Mouse (Mus musculus) liver, embryonic 11.5 days (tissue): ENCODE results near the gene Blzf1. TPM values are rescaled to one million over a fixed set of nuclear protein-coding genes. Genes with fewer than 3 reads are reported as not detected.

Source experiments
- ATAC-seq: fragments of 200-750 bp; cut with Nextera tagmentation; replicated peaks from 2 replicates; pipeline ENCODE4 v1.8.0; 2017; ENCODE audit warnings: moderate number of reproducible peaks, mild to moderate bottlenecking, moderate TSS enrichment, moderate library complexity; ENCODE audit not compliant: low FRiP score
- DNase-seq: peaks from one replicate; pipeline ENCODE4 v3.0.0-alpha.2; 2017; ENCODE audit warnings: low spot score
- H3K27ac ChIP-seq: fragments of 300-500 bp; sonication (generic); 2 replicates; pipeline ENCODE4 v1.5.1; 2014; ENCODE audit warnings: mild to moderate bottlenecking, low read depth, low read length, control low read depth
- H3K27me3 ChIP-seq: fragments of 300-500 bp; sonication (generic); replicated peaks from 2 replicates; pipeline ENCODE4 v1.6.1; 2014; ENCODE audit warnings: low read length, mixed read lengths; ENCODE audit not compliant: control insufficient read depth, insufficient read depth
- H3K36me3 ChIP-seq: fragments of 300-500 bp; sonication (generic); 2 replicates; pipeline ENCODE4 v1.6.1; 2014; ENCODE audit warnings: mild to moderate bottlenecking, low read length, moderate library complexity, mixed read lengths; ENCODE audit not compliant: control insufficient read depth, insufficient read depth
- H3K4me1 ChIP-seq: fragments of 300-500 bp; sonication (generic); replicated peaks from 2 replicates; pipeline ENCODE4 v1.6.1; 2014; ENCODE audit warnings: low read length, mixed read lengths; ENCODE audit not compliant: control insufficient read depth, insufficient read depth
- H3K4me2 ChIP-seq: fragments of 300-500 bp; sonication (generic); 2 replicates; pipeline ENCODE4 v1.6.1; 2014; ENCODE audit warnings: mild to moderate bottlenecking, control low read depth, moderate library complexity
- H3K4me3 ChIP-seq: fragments of 300-500 bp; sonication (generic); 2 replicates; pipeline ENCODE4 v1.5.1; 2014; ENCODE audit warnings: low read depth, low read length, control low read depth
- H3K9ac ChIP-seq: fragments of 300-500 bp; sonication (generic); 2 replicates; pipeline ENCODE4 v1.6.1; 2014; ENCODE audit warnings: low read depth, low read length, control low read depth
- H3K9me3 ChIP-seq: fragments of 300-500 bp; sonication (generic); 2 replicates; pipeline ENCODE4 v1.6.1; 2016; ENCODE audit warnings: low read length, inconsistent platforms, mixed read lengths; ENCODE audit not compliant: control insufficient read depth
- WGBS: fragments of 180-500 bp; shearing (Covaris S2); extraction: QIAGEN DNeasy Blood & Tissue Kit; methylation state at CpG from one replicate; pipeline ENCODE4 v1.1.7; 2014; 5-methylcytosine and 5-hydroxymethylcytosine counted together
- polyA plus RNA-seq: library from polyadenylated mRNA; unstranded; fragments of >200 nt; fragmentation: Nextera tagmentation; extraction: Ambion mirVana; gene quantifications from 2 replicates; pipeline ENCODE4 v1.2.1, GENCODE M21; 2014

Blzf1 gene
- 19.7 and 22.3 TPM in 2 replicates for polyA plus RNA-seq

GRCm38 (mm10) chr1:164307124-164307751 lies at the start of gene Blzf1:
Gene Blzf1 (minus strand): TSS chr1:164307489.
- Histone ChIP-seq H3K9ac (peak within 1 kb of the TSS; percentile 82), H3K4me3 (peak within 1 kb of the TSS; percentile 88), H3K27me3 (no peaks in the 10 kb centered on the region), H3K4me1 (peaks cover 8% of the 10 kb centered on the region; the same call in 1 of the 2 replicates), H3K36me3 (peaks cover 2% of the 10 kb centered on the region; the same call in 1 of the 2 replicates), H3K4me2 (peak within 1 kb of the TSS; percentile 86), H3K9me3 (no peaks in the 10 kb centered on the region), H3K27ac (peak within 1 kb of the TSS; percentile 77)
- WGBS, result under 1% methylated on average over 35 of the region's 35 CpGs
- peak; percentile 92 for DNase-seq
- peak; percentile 99 for ATAC-seq

GRCm38 (mm10) chr1:164353443-164353842 lies 46.2 kb upstream of the Blzf1 start:
- Histone ChIP-seq H3K36me3 (no peaks in the 10 kb centered on the region), H3K9ac (no peak overlapping the region), H3K4me1 (no peaks in the 10 kb centered on the region), H3K27me3 (no peaks in the 10 kb centered on the region), H3K4me2 (no peak overlapping the region), H3K27ac (no peak overlapping the region), H3K9me3 (no peaks in the 10 kb centered on the region), H3K4me3 (no peak overlapping the region)
- ATAC-seq, result no peak
- WGBS, result 78% methylated on average over 3 of the region's 3 CpGs
- no peak for DNase-seq

GRCm38 (mm10) chr1:164342161-164342560 lies 34.9 kb upstream of the Blzf1 start:
- Histone ChIP-seq H3K4me2 (no peak overlapping the region), H3K4me3 (no peak overlapping the region), H3K27me3 (no peaks in the 10 kb centered on the region), H3K9me3 (no peaks in the 10 kb centered on the region), H3K27ac (no peak overlapping the region), H3K9ac (no peak overlapping the region), H3K4me1 (no peaks in the 10 kb centered on the region), H3K36me3 (no peaks in the 10 kb centered on the region; the same call in 1 of the 2 replicates)
- 77% methylated on average over 3 of the region's 3 CpGs for WGBS
- ATAC-seq (no peak), DNase-seq (no peak)

GRCm38 (mm10) chr1:164335846-164336245 lies 28.6 kb upstream of the Blzf1 start:
- DNase-seq (no peak), ATAC-seq (no peak)
- no peak overlapping the region for H3K9ac ChIP-seq

GRCm38 (mm10) chr1:164335435-164335834 lies 28.1 kb upstream of the Blzf1 start:
- Histone ChIP-seq H3K4me1 (no peaks in the 10 kb centered on the region), H3K4me2 (no peak overlapping the region), H3K9ac (no peak overlapping the region), H3K36me3 (peaks cover 3% of the 10 kb centered on the region), H3K27ac (no peak overlapping the region), H3K4me3 (no peak overlapping the region), H3K9me3 (no peaks in the 10 kb centered on the region), H3K27me3 (no peaks in the 10 kb centered on the region)
- DNase-seq (no peak), ATAC-seq (no peak)
- 88% methylated on average over 3 of the region's 3 CpGs for WGBS

More at GRCm38 (mm10) chr1:164335846-164336245, 28.6 kb upstream of the Blzf1 start:
- H3K4me3 ChIP-seq, result no peak overlapping the region
- H3K36me3 ChIP-seq, result peaks cover 3% of the 10 kb centered on the region
- no peaks in the 10 kb centered on the region for H3K4me1 ChIP-seq
- H3K27ac ChIP-seq, result no peak overlapping the region
- WGBS, result 83% methylated on average over 4 of the region's 4 CpGs
- no peaks in the 10 kb centered on the region for H3K9me3 ChIP-seq
- H3K27me3 ChIP-seq, result no peaks in the 10 kb centered on the region
- no peak overlapping the region for H3K4me2 ChIP-seq

GRCm38 (mm10) chr1:164332559-164332958 lies 25.3 kb upstream of the Blzf1 start:
- Histone ChIP-seq H3K4me2 (no peak overlapping the region), H3K27me3 (no peaks in the 10 kb centered on the region), H3K4me1 (no peaks in the 10 kb centered on the region), H3K9me3 (no peaks in the 10 kb centered on the region), H3K4me3 (no peak overlapping the region), H3K36me3 (peaks cover 3% of the 10 kb centered on the region), H3K9ac (no peak overlapping the region), H3K27ac (no peak overlapping the region)
- 86% methylated on average over 11 of the region's 11 CpGs for WGBS
- ATAC-seq (no peak), DNase-seq (no peak)

- ATAC-seq (no peak), DNase-seq (no peak)
- no peak overlapping the region for H3K4me2 ChIP-seq
- no peaks in the 10 kb centered on the region for H3K36me3 ChIP-seq
- H3K9me3 ChIP-seq, result no peaks in the 10 kb centered on the region
- H3K27ac ChIP-seq, result no peak overlapping the region
- no peak overlapping the region for H3K9ac ChIP-seq
- no peak overlapping the region for H3K4me3 ChIP-seq
- WGBS, result 84% methylated on average over 7 of the region's 7 CpGs
- no peaks in the 10 kb centered on the region for H3K4me1 ChIP-seq
- H3K27me3 ChIP-seq, result no peaks in the 10 kb centered on the region
Observed at GRCm38 (mm10) chr1:164327764-164328163, 20.5 kb upstream of the Blzf1 start.

- Histone ChIP-seq H3K4me2 (no peak overlapping the region), H3K9me3 (no peaks in the 10 kb centered on the region), H3K27me3 (no peaks in the 10 kb centered on the region), H3K36me3 (no peaks in the 10 kb centered on the region), H3K4me3 (no peak overlapping the region), H3K27ac (no peak overlapping the region), H3K4me1 (no peaks in the 10 kb centered on the region), H3K9ac (no peak overlapping the region)
- DNase-seq (no peak), ATAC-seq (no peak)
- 75% methylated on average over 6 of the region's 6 CpGs for WGBS
Observed at GRCm38 (mm10) chr1:164326600-164327155, 19.4 kb upstream of the Blzf1 start.

- ATAC-seq (no peak), DNase-seq (no peak)
- 83% methylated on average over 2 of the region's 2 CpGs for WGBS
- no peaks in the 10 kb centered on the region for H3K9me3 ChIP-seq
- H3K36me3 ChIP-seq, result no peaks in the 10 kb centered on the region
- no peak overlapping the region for H3K4me3 ChIP-seq
- no peak overlapping the region for H3K9ac ChIP-seq
- no peaks in the 10 kb centered on the region for H3K27me3 ChIP-seq
- H3K4me2 ChIP-seq, result no peak overlapping the region
- no peak overlapping the region for H3K27ac ChIP-seq
- peaks cover 6% of the 10 kb centered on the region; the same call in 1 of the 2 replicates for H3K4me1 ChIP-seq
Observed at GRCm38 (mm10) chr1:164324878-164325277, 17.6 kb upstream of the Blzf1 start.
